Mouse (Mus musculus) heart, adult 2 months (tissue): ENCODE measurements around the gene Ak5.

Experiments
- CTCF ChIP-seq: fragments of 200-600 bp; IDR thresholded peaks from 2 replicates; pipeline ENCODE4 v1.8.1; 2022; ENCODE audit warnings: antibody characterized with exemption, mild to moderate bottlenecking, moderate library complexity
- EP300 ChIP-seq: fragments of 200-500 bp; IDR thresholded peaks from 2 replicates; pipeline ENCODE4 v1.6.1; 2011; ENCODE audit warnings: low read depth, low read length, control low read depth; ENCODE audit not compliant: insufficient read depth
- POLR2A ChIP-seq: fragments of 200-500 bp; IDR thresholded peaks from 2 replicates; pipeline ENCODE4 v1.6.1; 2011; ENCODE audit warnings: mild to moderate bottlenecking, low read depth, low read length, control low read depth; ENCODE audit not compliant: insufficient read depth

GRCm38 (mm10) chr3:152529058-152529972 lies 138.8 kb downstream of the Ak5 start:
- TF ChIP-seq CTCF (no peak), EP300 (no peak), POLR2A (no peak)
